Comparison of ENCODE assay signal across 1 mouse cellular context in the genomic region with DNA sequence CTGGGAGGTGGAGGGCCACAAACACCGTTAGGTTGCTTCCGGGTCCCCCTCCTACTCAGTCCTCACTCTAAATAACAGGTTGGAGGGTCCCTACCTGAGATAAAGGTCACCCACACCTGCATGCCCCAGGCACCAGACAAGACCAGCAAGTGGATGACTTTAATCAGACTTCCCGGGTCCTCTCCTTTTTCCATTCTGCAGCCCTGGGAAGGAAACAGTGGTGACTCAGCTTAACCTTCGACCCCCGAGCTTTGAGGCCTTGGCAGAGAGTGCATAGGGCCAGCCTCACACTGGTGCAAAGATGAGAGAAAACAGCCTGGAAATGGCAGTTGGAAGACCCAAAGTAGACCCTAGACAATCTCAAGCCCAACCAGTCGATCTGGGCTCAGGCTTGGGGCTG.
TF ChIP-seq lines count a peak whose summit lies in the region.

No protein-coding gene starts in this region.

TF ChIP-seq in MEL, 35 proteins besides CTCF, POLR2A, EP300 and RAD21:
- TF ChIP-seq MAFK (IDR thresholded peaks at IDR 0.05; ENCODE audit: borderline replicate concordance, low read depth, low read length) (no peak), TAL1 (IDR thresholded peaks at IDR 0.05; ENCODE audit: low read length) (no peak), ZNF384 (IDR thresholded peaks at IDR 0.05; ENCODE audit: low read depth, low read length) (no peak), UBTF (IDR thresholded peaks at IDR 0.05; ENCODE audit: borderline replicate concordance, insufficient read depth, low read depth, low read length) (no peak), ETS1 (IDR thresholded peaks at IDR 0.05; ENCODE audit: low read depth, low read length) (no peak), USF2 (IDR thresholded peaks at IDR 0.05; ENCODE audit: borderline replicate concordance in 1 of 2, insufficient read depth in 1 of 2, low read depth in 1 of 2, low read length in 2 of 2) (no peak), ELF1 (IDR thresholded peaks at IDR 0.05; ENCODE audit: low read depth, low read length) (no peak), HCFC1 (IDR thresholded peaks at IDR 0.05; ENCODE audit: low read depth, low read length) (no peak), POLR2AphosphoS2 (IDR thresholded peaks at IDR 0.05; ENCODE audit: low read length) (no peak), ZMIZ1 (IDR thresholded peaks at IDR 0.05; ENCODE audit: low read depth, low read length) (no peak), E2F4 (IDR thresholded peaks at IDR 0.05; ENCODE audit: borderline replicate concordance, low read depth, low read length) (no peak)
